Mouse (Mus musculus) CD4-positive, CD25-positive, alpha-beta regulatory T cell, adult 2 months (primary cell): ENCODE measurements around the gene Iqcn.

ENCODE experiments used
- DNase-seq: peaks from one replicate; pipeline ENCODE4 v3.0.0-alpha.2; 2012; ENCODE audit warnings: low read depth, low spot score

The Iqcn gene

GRCm38 (mm10) chr8:70754871-70755660 is 51.8 kb downstream of the Iqcn start:
- peak; percentile 66 for DNase-seq

DNA sequence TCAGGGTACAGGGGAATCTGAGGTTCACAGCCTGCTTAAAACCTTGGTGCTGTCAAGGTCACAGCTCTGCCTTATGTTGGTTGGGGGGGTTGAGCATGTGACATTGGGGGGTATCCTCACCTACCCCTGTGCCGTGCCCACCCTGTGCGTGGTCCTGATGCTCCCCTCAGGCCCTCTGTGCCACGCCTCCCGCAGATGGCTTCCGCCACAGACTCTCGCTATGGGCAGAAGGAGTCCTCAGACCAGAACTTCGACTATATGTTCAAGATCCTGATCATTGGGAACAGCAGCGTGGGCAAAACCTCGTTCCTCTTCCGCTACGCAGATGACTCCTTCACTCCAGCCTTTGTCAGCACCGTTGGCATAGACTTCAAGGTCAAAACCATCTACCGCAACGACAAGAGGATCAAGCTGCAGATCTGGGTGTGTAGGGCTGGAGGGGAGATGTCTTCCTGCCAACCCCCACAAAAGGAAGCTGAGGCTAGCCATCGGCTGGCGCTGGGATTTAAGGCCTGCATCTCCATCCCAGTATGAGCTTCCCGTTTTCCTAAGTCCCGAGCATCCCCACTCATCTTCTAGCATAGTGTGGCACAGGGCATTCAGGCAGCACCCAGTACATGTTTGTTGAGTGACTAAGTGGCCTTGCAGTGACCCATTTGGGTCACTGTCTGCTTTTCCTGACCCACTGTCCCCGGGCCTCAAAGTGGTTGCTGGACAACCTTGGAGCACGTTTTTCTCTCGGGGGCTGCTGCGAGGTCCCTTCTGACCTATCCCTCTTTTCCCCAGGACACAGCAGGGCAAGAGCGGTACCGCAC is 52.6 kb downstream of the Iqcn start:
- DNase-seq, result no peak

- no peak for DNase-seq
Measured at GRCm38 (mm10) chr8:70756476-70757040, 53.3 kb downstream of the Iqcn start.

DNA sequence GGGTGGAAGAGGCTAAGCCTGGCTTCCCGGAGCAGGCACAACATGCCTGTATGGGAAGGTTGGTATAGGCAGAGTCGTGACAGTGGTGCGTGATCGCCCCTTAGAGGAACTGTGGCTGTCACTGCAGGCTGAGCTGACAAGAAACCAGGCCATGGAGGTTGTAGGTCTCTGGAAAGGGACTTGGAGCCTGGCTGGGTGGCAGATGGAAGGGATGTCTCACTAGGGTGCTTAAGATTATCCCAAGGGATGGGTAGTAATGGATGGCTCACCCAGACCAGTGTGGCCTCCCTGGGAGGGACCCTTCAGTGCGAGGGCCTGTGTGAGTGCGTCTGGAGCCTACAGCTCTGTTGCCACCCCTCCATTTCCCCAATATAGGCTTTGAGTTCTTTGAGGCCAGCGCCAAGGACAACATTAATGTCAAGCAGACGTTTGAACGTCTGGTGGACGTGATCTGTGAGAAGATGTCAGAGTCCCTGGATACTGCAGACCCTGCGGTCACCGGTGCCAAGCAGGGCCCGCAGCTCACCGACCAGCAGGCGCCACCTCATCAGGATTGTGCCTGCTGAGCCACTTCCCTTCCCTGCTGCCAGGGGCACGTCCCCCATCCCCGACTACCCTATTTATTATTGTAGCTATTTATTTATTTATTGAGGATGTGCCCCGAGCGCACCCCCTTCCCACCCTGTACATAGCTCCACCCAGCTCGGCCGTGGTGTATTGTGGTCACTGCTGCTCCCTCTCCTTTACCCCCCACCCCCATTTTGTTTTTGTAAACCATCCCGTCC is 54.5 kb downstream of the Iqcn start:
- DNase-seq, result peak; percentile 55

GRCm38 (mm10) chr8:70758308-70758615 is 55.0 kb downstream of the Iqcn start:
- DNase-seq, result no peak

DNA sequence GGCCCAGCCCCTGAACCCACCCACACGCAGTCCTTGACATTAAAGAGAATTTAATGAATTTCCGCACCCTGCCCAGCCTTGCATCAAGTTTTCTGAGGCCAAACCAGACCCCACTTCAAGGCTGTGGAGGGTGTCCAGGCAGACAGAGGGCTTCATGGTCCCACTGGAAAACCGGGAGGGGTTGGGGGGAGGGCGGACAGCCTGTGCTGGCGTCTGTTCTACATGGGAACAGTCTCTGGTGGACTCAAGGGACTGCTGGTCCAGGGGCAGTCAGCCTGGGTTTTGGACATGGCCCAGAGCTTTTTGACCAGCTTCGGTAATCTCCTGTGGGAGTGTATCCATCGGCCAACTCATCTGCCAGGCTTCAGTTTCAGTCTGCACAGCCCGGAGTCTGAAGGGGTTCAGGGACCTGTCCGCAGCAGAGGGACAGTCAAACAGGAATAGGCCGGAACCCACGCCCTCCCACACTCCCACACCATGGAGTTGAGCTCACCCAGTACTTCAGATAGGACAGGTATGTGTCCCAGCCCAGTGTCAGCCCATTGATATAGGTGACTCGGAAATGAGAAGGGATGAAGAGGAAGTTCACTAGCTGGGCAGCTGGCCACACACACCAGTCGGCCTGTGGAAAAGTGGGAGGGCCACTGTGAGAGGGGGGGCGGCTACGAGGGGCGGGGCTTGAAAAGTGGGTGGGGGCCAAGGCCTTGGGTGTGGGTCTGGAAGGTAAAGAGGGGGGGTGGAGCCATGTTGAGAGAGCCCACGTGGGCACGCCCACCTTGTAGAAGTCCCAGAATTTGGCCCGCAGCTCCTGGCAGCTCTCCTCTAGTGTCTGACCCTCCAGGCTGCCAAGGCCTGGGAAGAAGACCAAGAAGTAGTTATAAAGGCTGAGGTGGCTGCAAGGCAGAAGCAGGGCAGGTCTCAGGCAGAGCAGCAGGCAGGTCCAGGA is 55.6 kb downstream of the Iqcn start:
- DNase-seq, result no peak

DNA sequence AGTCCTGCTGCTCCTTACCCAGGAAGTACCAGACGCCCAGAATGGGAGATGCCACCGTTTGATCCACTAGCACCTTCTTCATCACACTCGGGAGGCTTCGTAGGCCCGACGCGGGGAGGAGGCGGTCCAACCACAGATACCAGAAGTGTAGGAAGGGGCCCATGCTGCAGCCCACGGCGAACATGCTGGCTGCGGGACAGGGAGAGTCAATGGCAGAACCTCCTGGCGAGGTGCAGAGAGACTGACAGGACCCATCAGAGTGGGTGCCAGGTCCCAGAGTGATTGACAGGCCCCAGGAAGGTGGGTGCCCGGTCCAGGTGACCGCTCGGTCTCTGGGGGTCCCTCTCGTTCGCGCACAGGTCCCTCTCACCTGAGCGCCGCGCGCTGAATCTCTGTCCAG is 57.1 kb downstream of the Iqcn start:
- peak; percentile 53 for DNase-seq

- DNase-seq, result peak; percentile 97
Measured at GRCm38 (mm10) chr8:70760775-70761406, 57.6 kb downstream of the Iqcn start, which contains the start of gene Mpv17l2. Gene Mpv17l2, minus strand, starts transcription at chr8:70760946.

GRCm38 (mm10) chr8:70762118-70762517 is 58.9 kb downstream of the Iqcn start:
- DNase-seq, result no peak

DNA sequence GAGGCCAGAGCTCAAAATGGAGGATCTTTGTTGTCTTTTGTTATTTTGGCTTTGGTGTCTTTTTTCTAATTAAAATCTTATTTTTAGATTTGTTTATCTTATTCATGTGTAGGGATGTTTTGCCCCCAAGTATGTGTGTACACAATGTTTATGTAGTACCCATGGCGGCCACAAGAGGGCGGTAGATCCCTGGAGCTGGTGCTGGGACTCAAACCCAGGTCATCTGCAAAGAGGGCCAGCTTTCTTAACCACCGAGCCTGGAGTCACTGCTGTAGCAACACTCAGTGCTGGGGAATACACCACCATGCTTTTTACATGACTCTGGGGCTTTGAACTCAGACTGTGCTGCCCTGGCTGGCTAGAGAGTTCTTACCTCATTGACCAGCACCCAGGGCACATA is 60.1 kb downstream of the Iqcn start:
- DNase-seq, result peak; percentile 75

DNA sequence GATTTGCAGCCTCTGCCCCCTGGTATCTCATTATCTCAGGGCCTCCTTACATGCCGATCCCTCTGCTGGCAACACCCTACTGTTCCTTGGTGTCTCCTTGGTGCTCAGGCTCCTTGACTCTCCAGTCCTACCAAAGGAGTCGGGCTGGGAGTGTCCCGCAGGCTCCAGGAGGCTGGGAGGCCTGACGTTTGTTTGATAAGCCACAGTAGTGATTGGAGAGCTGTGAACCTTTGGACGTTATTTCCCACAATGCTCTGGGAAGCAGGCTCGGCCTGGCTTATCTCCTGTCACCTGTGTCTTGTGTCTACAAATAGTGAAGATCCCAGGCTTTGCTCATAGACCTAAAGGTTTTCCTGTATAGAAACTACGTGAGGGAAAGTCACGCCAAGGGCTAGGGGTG is 60.8 kb downstream of the Iqcn start:
- DNase-seq, result no peak

DNA sequence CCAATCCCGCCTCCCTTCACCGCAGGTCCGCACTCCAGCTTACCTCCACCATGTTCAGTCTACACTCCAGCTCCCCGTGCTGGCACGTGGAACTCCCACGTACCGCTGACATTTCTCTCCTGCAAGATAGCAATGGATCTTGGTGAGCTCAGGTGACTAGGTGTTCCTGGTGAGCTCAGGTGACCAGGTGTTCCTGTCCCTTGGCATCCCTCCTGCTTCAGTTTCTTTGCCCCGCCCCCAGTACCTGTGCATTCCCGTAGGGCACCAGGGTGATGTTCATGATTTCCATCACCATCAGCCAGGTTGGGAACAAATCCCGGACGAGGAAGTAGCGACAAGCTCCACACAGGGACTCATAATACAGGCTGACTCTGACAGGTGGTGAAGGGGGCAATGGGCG is 61.4 kb downstream of the Iqcn start:
- DNase-seq, result no peak

GRCm38 (mm10) chr8:70765329-70765728 is 62.1 kb downstream of the Iqcn start:
- no peak for DNase-seq

DNA sequence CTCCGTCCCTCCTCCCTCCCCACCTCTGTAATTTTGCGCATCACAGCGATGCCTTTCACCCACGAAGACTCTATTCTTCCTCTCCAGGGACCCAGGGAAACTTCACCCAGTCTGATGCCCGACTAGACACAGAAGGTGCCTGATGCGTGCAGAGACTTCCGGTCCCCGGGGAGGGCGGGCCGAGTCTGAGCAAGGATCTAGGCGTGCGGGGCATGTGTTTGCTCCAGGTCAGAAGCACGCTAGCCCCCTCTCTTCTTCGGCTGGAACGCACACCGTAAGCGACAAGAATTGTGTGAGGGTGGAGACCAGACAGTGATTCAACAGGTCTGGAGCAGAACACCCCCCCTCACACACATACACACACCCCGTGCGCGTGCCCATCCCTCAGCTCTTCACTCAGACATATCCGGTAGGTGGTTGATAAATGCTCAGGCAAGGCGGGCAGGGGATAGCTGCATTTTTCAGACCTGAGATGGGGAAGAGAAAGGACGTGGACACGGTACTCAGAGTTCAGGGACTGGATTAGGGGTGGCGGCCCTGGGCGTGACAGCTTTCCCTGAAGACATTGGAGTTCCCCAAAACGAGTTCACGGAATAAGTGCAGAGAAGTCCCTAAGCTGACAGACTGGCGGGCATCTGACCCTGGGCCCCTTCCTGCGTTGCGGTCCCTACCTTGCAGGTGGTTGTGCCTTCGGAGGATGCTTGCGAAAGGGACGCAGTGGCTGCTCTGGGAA is 62.7 kb downstream of the Iqcn start:
- peak; percentile 81 for DNase-seq

GRCm38 (mm10) chr8:70766571-70767440 is 63.5 kb downstream of the Iqcn start:
- DNase-seq, result peak; percentile 54
